Mouse (Mus musculus) stomach, postnatal 0 days (tissue): Measurements from ENCODE around the gene Fndc7.

ENCODE experiments used
- CTCF ChIP-seq: IDR thresholded peaks from 2 replicates; pipeline ENCODE4 v1.5.1; 2016; ENCODE audit warnings: antibody characterized with exemption, low read depth, mild to moderate bottlenecking, moderate library complexity
- EP300 ChIP-seq: optimal IDR thresholded peaks from 2 replicates; pipeline ENCODE3; 2016; ENCODE audit warnings: antibody characterized with exemption

GRCm38 (mm10) chr3:108911548-108912413 is 22.0 kb upstream of the Fndc7 start, which contains the start of gene Prpf38b:
- TF ChIP-seq CTCF (0 out of 2 replicates have a peak, but pooled peaks have one; percentile 1), EP300 (no peak)
